Mouse (Mus musculus): ENCODE measurements around the gene Copz2. TPM values are rescaled to one million over a fixed set of nuclear protein-coding genes. Genes with fewer than 3 reads are reported as not detected.
A peak's percentile ranks its signal among the peaks of the same experiment; 100 is the strongest.

Copz2 gene
- polyA plus RNA-seq, 1 experiment from 2014 or later: 105 TPM

- WGBS (ENCODE audit: insufficient replicate concordance): 100% methylated on average over 2 of the region's 2 CpGs
Measured at GRCm38 (mm10) chr11:96815895-96816294, 33.8 kb upstream of the Copz2 start.

GRCm38 (mm10) chr11:96816494-96816893 is 33.2 kb upstream of the Copz2 start:
- no peak for ATAC-seq (replicated peaks; ENCODE audit: insufficient number of reproducible peaks, low FRiP score, low TSS enrichment)

More at GRCm38 (mm10) chr11:96815895-96816294, 33.8 kb upstream of the Copz2 start:
- Histone ChIP-seq H3K27me3 (ENCODE audit: control insufficient read depth, insufficient read depth, low read length) (no peaks in the 10 kb centered on the region), H3K4me2 (no peak overlapping the region), H3K9ac (ENCODE audit: low read depth, low read length) (no peak overlapping the region), H3K4me3 (ENCODE audit: low read depth, low read length) (no peak overlapping the region), H3K36me3 (ENCODE audit: control insufficient read depth, insufficient read depth, low read length) (peaks cover 37% of the 10 kb centered on the region), H3K4me1 (ENCODE audit: control insufficient read depth, insufficient read depth, low read length) (no peaks in the 10 kb centered on the region), H3K9me3 (replicated peaks; ENCODE audit: control insufficient read depth, low read length) (no peaks in the 10 kb centered on the region), H3K27ac (ENCODE audit: low read depth, low read length) (no peak overlapping the region)
- no peak for ATAC-seq (replicated peaks; ENCODE audit: insufficient number of reproducible peaks, low FRiP score, low TSS enrichment)

GRCm38 (mm10) chr11:96816979-96817378 is 32.7 kb upstream of the Copz2 start:
- no peak for ATAC-seq (replicated peaks; ENCODE audit: insufficient number of reproducible peaks, low FRiP score, low TSS enrichment)
- Histone ChIP-seq H3K36me3 (ENCODE audit: control insufficient read depth, insufficient read depth, low read length) (peaks cover 48% of the 10 kb centered on the region), H3K4me2 (no peak overlapping the region)

More at GRCm38 (mm10) chr11:96816494-96816893, 33.2 kb upstream of the Copz2 start:
- 90% methylated on average over 1 of the region's 1 CpGs for WGBS (ENCODE audit: insufficient replicate concordance)
- Histone ChIP-seq H3K4me1 (ENCODE audit: control insufficient read depth, insufficient read depth, low read length) (no peaks in the 10 kb centered on the region), H3K36me3 (ENCODE audit: control insufficient read depth, insufficient read depth, low read length) (peaks cover 43% of the 10 kb centered on the region), H3K4me3 (ENCODE audit: low read depth, low read length) (no peak overlapping the region), H3K27ac (ENCODE audit: low read depth, low read length) (no peak overlapping the region), H3K27me3 (ENCODE audit: control insufficient read depth, insufficient read depth, low read length) (no peaks in the 10 kb centered on the region), H3K9ac (ENCODE audit: low read depth, low read length) (no peak overlapping the region), H3K9me3 (replicated peaks; ENCODE audit: control insufficient read depth, low read length) (no peaks in the 10 kb centered on the region), H3K4me2 (no peak overlapping the region)

GRCm38 (mm10) chr11:96818128-96818710 is 31.5 kb upstream of the Copz2 start:
- WGBS (ENCODE audit: insufficient replicate concordance): 84% methylated on average over 8 of the region's 8 CpGs
- Histone ChIP-seq H3K4me2 (no peak overlapping the region), H3K27ac (ENCODE audit: low read depth, low read length) (no peak overlapping the region), H3K36me3 (ENCODE audit: control insufficient read depth, insufficient read depth, low read length) (peaks cover 50% of the 10 kb centered on the region), H3K9me3 (replicated peaks; ENCODE audit: control insufficient read depth, low read length) (no peaks in the 10 kb centered on the region), H3K27me3 (ENCODE audit: control insufficient read depth, insufficient read depth, low read length) (no peaks in the 10 kb centered on the region), H3K4me1 (ENCODE audit: control insufficient read depth, insufficient read depth, low read length) (peaks cover 8% of the 10 kb centered on the region), H3K9ac (ENCODE audit: low read depth, low read length) (no peak overlapping the region), H3K4me3 (ENCODE audit: low read depth, low read length) (no peak overlapping the region)
- no peak for ATAC-seq (replicated peaks; ENCODE audit: insufficient number of reproducible peaks, low FRiP score, low TSS enrichment)

More at GRCm38 (mm10) chr11:96816979-96817378, 32.7 kb upstream of the Copz2 start:
- 91% methylated on average over 5 of the region's 5 CpGs for WGBS (ENCODE audit: insufficient replicate concordance)
- Histone ChIP-seq H3K4me3 (ENCODE audit: low read depth, low read length) (no peak overlapping the region), H3K9me3 (replicated peaks; ENCODE audit: control insufficient read depth, low read length) (no peaks in the 10 kb centered on the region), H3K27ac (ENCODE audit: low read depth, low read length) (no peak overlapping the region), H3K27me3 (ENCODE audit: control insufficient read depth, insufficient read depth, low read length) (no peaks in the 10 kb centered on the region), H3K4me1 (ENCODE audit: control insufficient read depth, insufficient read depth, low read length) (no peaks in the 10 kb centered on the region), H3K9ac (ENCODE audit: low read depth, low read length) (no peak overlapping the region)

- WGBS (ENCODE audit: insufficient replicate concordance): 90% methylated on average over 10 of the region's 10 CpGs
- no peaks in the 10 kb centered on the region for H3K27me3 ChIP-seq (ENCODE audit: control insufficient read depth, insufficient read depth, low read length)
Measured at GRCm38 (mm10) chr11:96821956-96822355, 27.7 kb upstream of the Copz2 start.

GRCm38 (mm10) chr11:96822675-96823470 is 26.8 kb upstream of the Copz2 start:
- Histone ChIP-seq H3K27me3 (ENCODE audit: control insufficient read depth, insufficient read depth, low read length) (no peaks in the 10 kb centered on the region), H3K27ac (ENCODE audit: low read depth, low read length) (no peak overlapping the region), H3K4me1 (ENCODE audit: control insufficient read depth, insufficient read depth, low read length) (peaks cover 51% of the 10 kb centered on the region), H3K9ac (ENCODE audit: low read depth, low read length) (no peak overlapping the region), H3K36me3 (ENCODE audit: control insufficient read depth, insufficient read depth, low read length) (peaks cover 51% of the 10 kb centered on the region), H3K4me3 (ENCODE audit: low read depth, low read length) (peak overlapping the region; percentile 45; the same call in 1 of the 2 replicates), H3K9me3 (replicated peaks; ENCODE audit: control insufficient read depth, low read length) (no peaks in the 10 kb centered on the region), H3K4me2 (peak overlapping the region; percentile 85)
- no peak for ATAC-seq (replicated peaks; ENCODE audit: insufficient number of reproducible peaks, low FRiP score, low TSS enrichment)
- WGBS (ENCODE audit: insufficient replicate concordance): 48% methylated on average over 4 of the region's 4 CpGs

More at GRCm38 (mm10) chr11:96821956-96822355, 27.7 kb upstream of the Copz2 start:
- no peak for ATAC-seq (replicated peaks; ENCODE audit: insufficient number of reproducible peaks, low FRiP score, low TSS enrichment)
- no peak overlapping the region for H3K4me3 ChIP-seq (ENCODE audit: low read depth, low read length)
- H3K36me3 ChIP-seq (ENCODE audit: control insufficient read depth, insufficient read depth, low read length): peaks cover 46% of the 10 kb centered on the region
- H3K4me2 ChIP-seq: no peak overlapping the region
- no peak overlapping the region for H3K9ac ChIP-seq (ENCODE audit: low read depth, low read length)
- no peaks in the 10 kb centered on the region for H3K9me3 ChIP-seq (replicated peaks; ENCODE audit: control insufficient read depth, low read length)
- no peak overlapping the region for H3K27ac ChIP-seq (ENCODE audit: low read depth, low read length)
- H3K4me1 ChIP-seq (ENCODE audit: control insufficient read depth, insufficient read depth, low read length): peaks cover 42% of the 10 kb centered on the region

- peaks cover 56% of the 10 kb centered on the region for H3K4me1 ChIP-seq (ENCODE audit: control insufficient read depth, insufficient read depth, low read length)
- H3K36me3 ChIP-seq (ENCODE audit: control insufficient read depth, insufficient read depth, low read length): peaks cover 45% of the 10 kb centered on the region
- H3K9ac ChIP-seq (ENCODE audit: low read depth, low read length): peak overlapping the region; percentile 58
- no peaks in the 10 kb centered on the region for H3K9me3 ChIP-seq (replicated peaks; ENCODE audit: control insufficient read depth, low read length)
- ATAC-seq (replicated peaks; ENCODE audit: insufficient number of reproducible peaks, low FRiP score, low TSS enrichment): 0 out of 2 replicates have a peak, but pooled peaks have one; percentile 3
- no peaks in the 10 kb centered on the region for H3K27me3 ChIP-seq (ENCODE audit: control insufficient read depth, insufficient read depth, low read length)
- peak overlapping the region; percentile 78; the same call in 1 of the 2 replicates for H3K27ac ChIP-seq (ENCODE audit: low read depth, low read length)
- WGBS (ENCODE audit: insufficient replicate concordance): 10% methylated on average over 13 of the region's 13 CpGs
- H3K4me3 ChIP-seq (ENCODE audit: low read depth, low read length): peak overlapping the region; percentile 45
- peak overlapping the region; percentile 85 for H3K4me2 ChIP-seq
Measured at GRCm38 (mm10) chr11:96823471-96823837, 26.2 kb upstream of the Copz2 start.

- 1% methylated on average over 24 of the region's 26 CpGs for WGBS (ENCODE audit: insufficient replicate concordance)
Measured at GRCm38 (mm10) chr11:96823880-96824782, 25.5 kb upstream of the Copz2 start.

More at GRCm38 (mm10) chr11:96823880-96824782, 25.5 kb upstream of the Copz2 start:
- Histone ChIP-seq H3K27me3 (ENCODE audit: control insufficient read depth, insufficient read depth, low read length) (no peaks in the 10 kb centered on the region), H3K36me3 (ENCODE audit: control insufficient read depth, insufficient read depth, low read length) (peaks cover 40% of the 10 kb centered on the region), H3K4me2 (peak overlapping the region; percentile 85), H3K27ac (ENCODE audit: low read depth, low read length) (peak overlapping the region; percentile 78), H3K4me3 (ENCODE audit: low read depth, low read length) (peak overlapping the region; percentile 45), H3K4me1 (ENCODE audit: control insufficient read depth, insufficient read depth, low read length) (peaks cover 56% of the 10 kb centered on the region), H3K9me3 (replicated peaks; ENCODE audit: control insufficient read depth, low read length) (no peaks in the 10 kb centered on the region), H3K9ac (ENCODE audit: low read depth, low read length) (peak overlapping the region; percentile 58)
- ATAC-seq (replicated peaks; ENCODE audit: insufficient number of reproducible peaks, low FRiP score, low TSS enrichment): peak; percentile 78
